Mouse (Mus musculus) induced T-regulatory cell, adult 2 months (primary cell): ENCODE results near the gene Stat4.

Source experiments
- DNase-seq: peaks from one replicate; pipeline ENCODE4 v3.0.0-alpha.2; 2012; ENCODE audit warnings: low read depth

Gene Stat4

DNA sequence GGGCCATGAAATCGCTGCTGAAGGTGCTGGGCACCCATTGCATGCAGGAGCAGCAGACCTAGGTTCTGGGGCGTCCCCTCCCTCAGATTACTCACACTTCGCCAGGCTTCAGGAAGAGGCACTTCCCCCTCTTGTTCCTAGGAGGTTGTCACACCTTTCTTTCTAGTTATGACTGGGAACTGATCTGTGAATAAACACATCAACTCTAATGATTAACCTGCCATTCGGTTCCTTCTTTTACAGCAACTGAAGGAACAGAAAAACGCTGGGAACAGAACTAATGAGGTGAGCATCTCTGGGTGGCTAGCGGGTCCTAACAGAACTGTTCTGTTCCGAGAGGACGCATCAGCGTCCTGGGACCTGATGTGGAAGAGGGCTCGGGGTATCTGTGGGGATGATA, 158.0 kb downstream of the Stat4 start:
- peak; percentile 44 for DNase-seq

DNA sequence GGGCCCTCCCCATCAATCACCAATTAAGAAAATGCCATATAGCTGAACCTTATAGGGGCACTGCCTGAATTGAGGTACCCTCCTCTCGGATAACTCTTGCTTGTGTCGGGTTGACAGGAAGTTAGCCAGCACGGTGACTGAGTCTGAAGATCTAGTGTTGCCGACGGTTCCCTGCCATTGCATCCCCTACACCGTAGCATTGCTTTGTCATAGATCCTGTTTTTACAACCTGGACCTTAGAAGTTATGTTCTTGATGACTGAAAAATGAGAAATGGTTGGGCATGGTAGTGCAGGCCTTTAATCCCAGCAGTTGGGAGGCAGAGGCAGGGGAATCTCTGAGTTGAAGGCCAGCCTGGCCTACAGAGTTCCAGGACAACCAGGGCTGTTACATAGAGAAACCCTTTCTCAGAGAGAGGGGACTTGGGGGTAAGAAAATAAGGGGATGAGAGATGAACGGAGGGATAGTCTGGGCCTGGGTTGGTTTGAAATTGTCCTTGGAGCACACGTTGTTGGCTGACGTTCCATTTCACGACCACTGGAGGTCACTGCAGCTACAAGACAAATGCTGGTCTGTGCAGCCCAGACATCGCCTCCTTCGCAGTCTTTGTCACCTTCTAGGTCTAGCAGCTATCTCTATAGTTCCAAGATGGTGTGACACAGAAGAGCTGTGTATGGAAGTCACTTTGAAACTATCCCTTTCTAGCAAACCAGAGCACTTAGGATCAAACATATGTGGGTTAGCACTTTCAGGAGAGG, 159.4 kb downstream of the Stat4 start:
- peak; percentile 76 for DNase-seq

DNA sequence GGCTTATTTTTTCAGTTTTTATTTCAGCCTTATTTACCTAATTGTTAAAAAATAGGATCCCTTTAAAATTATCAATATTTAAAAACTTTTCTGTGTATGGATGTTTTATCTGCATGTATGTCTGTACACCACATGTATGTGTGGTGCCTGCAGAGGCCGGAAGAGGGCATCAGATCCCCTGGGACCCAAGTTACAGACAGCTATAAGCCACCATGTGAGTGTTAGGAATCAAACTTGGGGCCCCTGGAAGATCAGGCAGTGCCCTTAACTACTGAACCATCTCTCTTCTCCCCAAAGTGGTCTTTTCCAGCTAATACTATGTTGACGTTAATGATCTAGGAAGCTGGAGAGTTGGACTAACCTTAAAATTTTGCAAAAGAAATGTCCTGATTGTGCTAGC, 160.5 kb downstream of the Stat4 start:
- no peak for DNase-seq

DNA sequence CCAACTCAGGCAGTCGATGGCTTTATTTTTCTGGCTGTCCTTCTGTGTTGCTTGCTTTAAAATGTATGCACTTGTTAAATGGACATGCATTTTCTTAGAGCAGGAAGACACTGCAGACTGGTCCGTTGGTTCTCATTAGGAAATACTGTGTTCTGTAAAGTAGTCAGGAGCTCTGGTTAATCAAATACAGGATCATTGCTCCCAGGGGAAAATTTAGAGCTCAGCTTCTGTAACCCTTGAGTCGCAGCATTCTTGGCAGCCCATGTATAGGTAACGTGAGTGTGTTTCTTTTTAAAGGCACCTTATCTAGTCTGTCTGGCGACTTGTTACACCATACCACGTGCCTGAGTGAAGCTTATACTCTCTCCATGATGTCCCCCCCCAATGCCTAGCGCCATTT, 161.2 kb downstream of the Stat4 start:
- DNase-seq = no peak

DNA sequence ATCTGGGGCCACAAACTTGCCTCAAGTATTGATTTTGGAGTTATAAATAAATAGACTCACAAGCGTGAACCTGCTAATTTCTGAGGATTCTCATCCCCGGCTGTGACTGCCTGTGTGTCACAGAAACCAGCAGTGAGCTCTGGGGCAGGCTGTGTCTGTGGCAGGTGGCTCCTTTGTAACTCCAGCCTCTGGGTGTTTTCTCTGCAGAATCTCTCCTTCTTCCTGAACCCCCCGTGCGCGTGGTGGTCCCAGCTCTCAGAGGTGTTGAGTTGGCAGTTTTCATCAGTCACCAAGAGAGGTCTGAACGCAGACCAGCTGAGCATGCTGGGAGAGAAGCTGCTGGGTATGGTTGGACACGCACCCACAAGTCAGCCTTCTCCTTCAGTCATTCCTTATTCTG, 161.7 kb downstream of the Stat4 start:
- DNase-seq = no peak

DNA sequence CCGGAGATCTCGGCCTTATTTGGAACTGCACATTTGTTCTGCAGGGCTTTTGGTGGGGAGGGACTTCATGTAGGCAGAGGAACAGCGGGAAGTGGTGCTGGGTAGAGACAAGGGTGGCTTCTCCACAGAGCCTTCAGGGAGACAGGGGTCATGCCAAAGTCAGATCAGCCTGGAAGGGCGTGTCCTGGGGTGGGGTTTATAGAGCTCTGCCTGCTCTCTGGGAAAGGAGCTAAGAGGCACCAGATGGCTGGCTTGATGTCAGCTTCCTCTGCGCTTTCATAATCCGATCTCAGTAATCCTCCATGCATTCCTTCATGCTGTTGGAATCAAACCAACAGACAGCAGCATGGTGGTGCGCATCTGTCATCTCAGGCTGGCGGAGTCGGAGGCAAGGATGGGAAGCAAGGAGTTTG, 163.0 kb downstream of the Stat4 start:
- DNase-seq = no peak

DNA sequence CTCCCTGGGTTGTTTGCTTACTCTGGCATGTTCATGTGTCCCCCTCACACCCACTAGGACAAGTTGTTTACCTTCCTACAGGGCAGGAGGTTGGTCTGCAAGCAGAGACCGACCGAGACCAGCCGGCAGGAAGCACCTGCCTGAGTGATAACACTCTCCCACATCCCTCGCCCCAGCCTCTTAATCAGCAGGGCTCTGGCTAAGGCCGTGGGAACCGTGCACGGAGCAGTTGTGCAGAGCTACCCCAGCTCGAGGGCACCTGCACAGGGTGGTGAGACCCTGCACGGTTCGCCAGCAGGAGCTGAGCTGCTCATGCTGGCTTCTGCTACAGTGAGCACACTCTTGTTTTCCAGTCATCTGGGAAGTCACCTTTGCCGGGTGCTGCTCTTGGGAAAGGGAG, 163.7 kb downstream of the Stat4 start:
- DNase-seq = peak; percentile 38

DNA sequence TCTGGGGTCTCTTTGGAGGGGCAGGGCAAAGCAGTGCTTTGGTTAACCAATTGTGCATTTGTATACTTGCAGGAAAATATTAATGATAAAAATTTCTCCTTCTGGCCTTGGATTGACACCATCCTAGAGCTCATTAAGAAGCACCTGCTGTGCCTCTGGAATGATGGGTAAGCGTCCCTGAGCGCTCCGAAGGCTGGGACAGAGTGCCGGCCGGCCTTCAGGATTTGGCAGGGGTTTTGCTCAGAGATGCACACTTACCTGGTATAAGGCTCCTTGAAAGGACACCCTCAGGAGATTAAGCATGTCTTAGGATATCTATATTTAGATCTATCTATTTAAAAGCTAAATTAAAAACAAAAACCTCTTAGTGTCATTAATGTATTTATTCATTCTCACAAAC, 164.2 kb downstream of the Stat4 start:
- DNase-seq = no peak

DNA sequence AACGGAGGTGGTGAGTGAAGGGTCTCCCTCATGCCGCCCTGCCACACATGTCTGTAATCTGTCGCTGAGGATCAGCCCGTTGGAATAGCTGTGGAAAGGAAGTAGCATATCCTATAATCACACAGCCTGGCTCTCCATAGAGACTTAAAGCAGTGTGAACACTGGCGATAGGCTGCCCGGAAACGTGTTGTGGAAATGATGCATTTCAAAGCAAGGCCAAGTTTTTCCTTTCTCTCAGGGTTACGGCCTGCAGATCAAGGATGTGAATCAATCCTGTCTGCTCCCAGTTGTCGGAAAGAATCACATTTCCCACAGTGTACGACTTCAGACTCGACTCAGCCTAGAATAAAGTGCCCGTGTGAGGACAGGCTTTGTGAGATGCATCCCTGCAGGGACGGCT, 165.4 kb downstream of the Stat4 start:
- no peak for DNase-seq

DNA sequence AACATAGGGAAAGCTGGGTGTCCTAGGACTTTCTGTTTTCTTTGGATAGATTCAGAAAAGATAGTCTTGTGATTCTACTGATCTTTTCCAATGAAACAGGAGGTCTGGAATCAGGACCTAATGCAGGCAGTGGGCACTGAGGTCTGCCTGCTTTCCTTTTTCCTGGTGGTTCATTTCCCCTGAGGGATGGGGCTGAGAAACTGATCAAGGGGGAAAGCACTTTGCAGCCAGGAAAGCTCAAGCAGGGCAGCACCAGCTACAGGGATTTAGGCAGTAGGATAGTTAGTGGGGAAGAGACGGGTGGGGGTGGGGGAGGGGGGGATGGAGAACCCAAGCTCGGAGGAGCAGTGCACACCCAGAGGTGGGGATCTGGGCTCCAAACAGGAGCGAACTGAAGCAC, 166.0 kb downstream of the Stat4 start:
- DNase-seq = no peak

DNA sequence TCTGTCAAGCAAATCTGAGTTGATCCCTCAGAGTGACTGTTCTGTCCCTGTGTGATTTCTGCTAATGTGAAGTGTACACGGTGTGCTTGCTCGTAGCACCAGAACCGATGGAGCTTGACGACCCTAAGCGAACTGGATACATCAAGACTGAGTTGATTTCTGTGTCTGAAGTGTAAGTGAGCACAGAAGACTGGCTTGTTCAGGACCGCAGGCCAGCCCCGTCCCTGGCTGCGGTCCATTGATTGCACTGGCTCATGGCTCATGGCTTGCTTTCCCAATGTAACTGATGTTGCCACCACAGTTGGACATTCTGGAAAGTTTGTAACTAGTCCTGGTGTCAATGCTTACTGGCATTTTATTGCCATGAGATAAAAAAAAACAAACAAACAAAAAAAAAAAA, 167.9 kb downstream of the Stat4 start:
- no peak for DNase-seq

DNA sequence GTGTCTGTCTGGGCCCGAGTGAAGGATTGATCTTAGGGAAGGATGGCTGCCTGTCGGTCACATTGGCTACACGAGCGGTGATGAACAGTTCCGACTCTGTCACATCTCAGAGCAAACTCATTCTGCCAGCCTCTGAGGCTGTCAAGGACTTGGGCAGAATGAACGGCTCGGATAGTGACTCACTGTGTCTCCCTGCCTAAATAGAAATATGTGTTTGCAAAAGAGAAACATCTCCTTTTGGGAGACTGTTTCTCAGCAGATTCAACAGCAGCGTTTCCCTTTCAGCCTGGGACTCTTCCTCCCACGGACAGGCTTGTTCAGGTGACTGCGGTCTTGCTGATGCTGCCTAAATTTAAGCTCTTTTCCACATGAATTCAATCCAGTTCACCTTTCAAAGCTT, 169.4 kb downstream of the Stat4 start:
- DNase-seq = no peak
